Mouse (Mus musculus) midbrain, embryonic 14.5 days (tissue): ENCODE measurements around the gene Fbxl17. TPM values are rescaled to one million over a fixed set of nuclear protein-coding genes. Genes with fewer than 3 reads are reported as not detected.

ENCODE experiments used
- ATAC-seq: fragments of 200-750 bp; cut with Nextera tagmentation; 2 replicates; pipeline ENCODE4 v1.8.0; 2017; ENCODE audit warnings: moderate number of reproducible peaks, moderate library complexity; ENCODE audit not compliant: low FRiP score, low TSS enrichment
- DNase-seq: peaks from one replicate; pipeline ENCODE4 v3.0.0-alpha.2; 2015
- H3K27ac ChIP-seq: fragments of 300-500 bp; sonication (generic); replicated peaks from 2 replicates; pipeline ENCODE4 v1.5.1; 2014; ENCODE audit warnings: mild to moderate bottlenecking, low read depth, low read length, moderate library complexity
- H3K27me3 ChIP-seq: fragments of 300-500 bp; sonication (generic); 2 replicates; pipeline ENCODE4 v1.6.1; 2014; ENCODE audit warnings: low read length, control low read depth, mixed read lengths; ENCODE audit not compliant: control insufficient read depth, insufficient read depth
- H3K36me3 ChIP-seq: fragments of 300-500 bp; sonication (generic); 2 replicates; pipeline ENCODE4 v1.6.1; 2014; ENCODE audit warnings: low read length, control low read depth; ENCODE audit not compliant: control insufficient read depth, insufficient read depth
- H3K4me1 ChIP-seq: fragments of 300-500 bp; sonication (generic); 2 replicates; pipeline ENCODE4 v1.6.1; 2014; ENCODE audit warnings: mild to moderate bottlenecking, antibody characterized with exemption, low read length, control low read depth; ENCODE audit not compliant: control insufficient read depth, insufficient read depth
- H3K4me2 ChIP-seq: fragments of 300-500 bp; sonication (generic); 2 replicates; pipeline ENCODE4 v1.6.1; 2014; ENCODE audit warnings: mild to moderate bottlenecking, low read length, moderate library complexity
- H3K4me3 ChIP-seq: fragments of 300-500 bp; sonication (generic); replicated peaks from 2 replicates; pipeline ENCODE4 v1.5.1; 2014; ENCODE audit warnings: low read depth, low read length
- H3K9ac ChIP-seq: fragments of 300-500 bp; sonication (generic); replicated peaks from 2 replicates; pipeline ENCODE4 v1.6.1; 2014; ENCODE audit warnings: mild to moderate bottlenecking, low read length, moderate library complexity
- H3K9me3 ChIP-seq: fragments of 300-500 bp; sonication (generic); 2 replicates; pipeline ENCODE4 v1.6.1; 2016; ENCODE audit warnings: low read length, control low read depth, mixed read lengths; ENCODE audit not compliant: control insufficient read depth
- WGBS: fragments of 180-500 bp; shearing (Covaris S2); extraction: QIAGEN DNeasy Blood & Tissue Kit; methylation state at CpG from one replicate; pipeline ENCODE4 v1.1.7; 2014; 5-methylcytosine and 5-hydroxymethylcytosine counted together
- polyA plus RNA-seq: library from polyadenylated mRNA; unstranded; fragments of >200 nt; fragmentation: Nextera tagmentation; extraction: Ambion mirVana; gene quantifications from 2 replicates; pipeline ENCODE4 v1.2.1, GENCODE M21; 2014

Fbxl17 gene
- polyA plus RNA-seq, 1 experiment from 2014 or later = 53.5 TPM

DNA sequence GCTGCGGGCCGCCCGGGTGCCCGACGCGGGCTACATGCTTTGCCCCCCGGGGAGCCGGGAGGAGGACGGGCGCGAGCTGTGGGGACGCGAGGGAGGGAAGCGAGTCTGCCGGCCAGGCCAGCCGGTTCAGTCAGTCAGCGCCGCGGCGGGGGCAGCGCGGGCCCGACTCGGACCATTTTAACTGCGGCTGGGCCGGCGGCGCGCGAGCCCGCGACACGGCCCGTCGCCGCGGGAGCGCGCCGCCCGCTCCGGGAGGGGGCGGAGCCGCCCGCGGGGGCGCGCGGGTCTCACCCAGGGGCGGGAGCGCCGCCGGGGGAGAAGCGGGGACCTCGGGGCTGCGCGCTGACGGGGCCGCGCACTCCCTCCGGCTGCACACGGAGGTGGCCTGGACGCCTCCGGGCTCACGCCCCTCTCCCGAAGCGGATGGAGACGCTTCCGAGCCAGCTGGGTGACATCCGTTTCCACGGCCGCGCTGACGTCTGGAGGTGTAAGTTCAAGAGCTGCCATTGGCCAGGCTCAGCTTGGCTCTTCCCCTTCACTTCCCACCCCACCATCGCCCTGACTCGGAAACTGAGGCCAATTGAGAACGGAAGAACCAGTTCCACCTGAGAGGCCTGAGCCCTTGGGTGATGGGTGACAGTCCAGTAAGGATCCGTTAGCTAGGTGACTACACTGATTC lies 478 bp upstream of the Fbxl17 start:
- H3K27me3 ChIP-seq = no peaks in the 10 kb centered on the region
- ATAC-seq (peak; percentile 79), DNase-seq (peak; percentile 91)
- peak overlapping the region; percentile 98 for H3K27ac ChIP-seq
- peak overlapping the region; percentile 79 for H3K4me2 ChIP-seq
- WGBS = under 1% methylated on average over 67 of the region's 78 CpGs
- H3K36me3 ChIP-seq = no peaks in the 10 kb centered on the region
- H3K4me1 ChIP-seq = peaks cover 33% of the 10 kb centered on the region
- H3K4me3 ChIP-seq = peak overlapping the region; percentile 96
- H3K9me3 ChIP-seq = no peaks in the 10 kb centered on the region
- H3K9ac ChIP-seq = peak overlapping the region; percentile 99

DNA sequence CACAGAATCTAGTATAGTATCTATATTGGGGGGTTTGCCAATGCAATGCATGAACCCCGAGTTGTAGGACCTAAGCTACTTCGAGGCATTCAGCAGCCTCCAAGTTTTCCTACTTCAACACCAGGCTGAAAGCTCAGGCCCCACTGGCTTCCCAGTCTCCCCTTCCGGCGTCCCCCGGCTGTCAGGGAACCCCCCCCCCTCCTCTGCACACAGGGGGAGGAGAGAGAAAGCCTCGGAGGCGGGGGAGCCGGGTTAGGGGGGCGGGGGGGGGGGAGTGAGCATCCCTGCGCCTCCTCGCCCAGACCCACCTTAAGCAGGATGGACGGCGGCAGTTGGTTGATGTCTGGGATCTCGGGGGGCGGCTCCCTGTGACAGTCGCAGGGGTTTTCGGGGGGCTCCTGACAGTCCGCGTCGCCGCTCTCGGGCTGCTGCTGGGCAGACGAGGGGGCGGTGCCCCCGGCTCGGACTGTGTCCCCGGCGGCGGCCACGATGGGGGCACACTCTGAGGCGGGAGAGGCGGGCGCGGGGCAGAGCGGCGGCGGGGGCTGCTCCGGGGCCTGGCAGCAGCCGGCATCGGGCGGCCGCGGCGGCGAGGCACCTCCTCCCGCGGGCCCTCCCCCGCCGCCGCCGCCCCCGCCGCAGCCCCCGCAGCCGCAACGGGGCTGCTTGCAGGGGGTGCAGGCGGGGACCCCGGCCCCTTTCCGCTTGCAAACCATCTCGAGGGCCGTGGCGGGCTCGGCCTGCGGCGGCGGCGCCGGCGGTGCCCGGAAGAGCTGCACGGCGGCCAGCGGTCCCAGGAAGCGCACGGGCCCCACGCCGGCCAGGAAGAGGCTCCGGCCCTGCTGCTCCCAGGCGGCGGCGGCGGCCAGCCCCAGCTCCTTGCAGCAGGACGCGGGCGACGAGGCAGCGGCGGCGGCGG lies 841 bp downstream of the Fbxl17 start:
- DNase-seq (peak; percentile 76), ATAC-seq (peak; percentile 70)
- Histone ChIP-seq H3K27me3 (no peaks in the 10 kb centered on the region), H3K4me3 (peak overlapping the region; percentile 96), H3K27ac (peak overlapping the region; percentile 98), H3K4me1 (peaks cover 34% of the 10 kb centered on the region), H3K4me2 (peak overlapping the region; percentile 79), H3K9me3 (no peaks in the 10 kb centered on the region), H3K9ac (peak overlapping the region; percentile 99), H3K36me3 (no peaks in the 10 kb centered on the region)
- under 1% methylated on average over 55 of the region's 90 CpGs for WGBS

DNA sequence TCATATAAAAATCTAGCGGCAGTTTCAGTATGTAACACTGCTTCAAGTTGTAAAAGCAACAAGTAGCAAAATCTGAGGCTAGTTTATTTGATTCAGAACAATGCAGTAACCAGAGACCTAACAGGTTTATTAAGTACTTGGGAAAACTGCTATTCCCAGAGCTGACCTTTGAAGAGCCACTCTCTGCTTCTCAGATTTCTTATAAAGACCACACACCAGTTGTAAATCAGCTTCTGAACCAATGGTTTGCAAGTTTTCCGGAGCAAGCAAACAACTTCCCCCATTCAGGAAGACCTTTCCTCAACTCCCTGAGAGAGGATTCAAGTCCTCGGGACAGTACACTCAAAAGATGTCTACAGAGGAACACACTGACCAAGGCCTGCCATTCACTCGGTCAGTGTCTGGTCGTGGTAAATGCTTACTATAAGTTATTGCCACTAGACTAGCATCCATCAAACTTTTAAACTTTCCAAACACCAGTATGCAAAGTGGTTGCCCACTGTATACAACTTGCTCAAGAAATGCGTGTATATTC lies 1.6 kb downstream of the Fbxl17 start:
- Histone ChIP-seq H3K36me3 (no peaks in the 10 kb centered on the region), H3K27ac (peak overlapping the region; percentile 98; the same call in 1 of the 2 replicates), H3K4me1 (peaks cover 37% of the 10 kb centered on the region), H3K27me3 (no peaks in the 10 kb centered on the region), H3K9ac (peak overlapping the region; percentile 99), H3K4me2 (peak overlapping the region; percentile 79), H3K4me3 (peak overlapping the region; percentile 96), H3K9me3 (no peaks in the 10 kb centered on the region)
- 15% methylated on average over 6 of the region's 6 CpGs for WGBS
- ATAC-seq = no peak; the same call in 1 of the 2 replicates
- DNase-seq = no peak

DNA sequence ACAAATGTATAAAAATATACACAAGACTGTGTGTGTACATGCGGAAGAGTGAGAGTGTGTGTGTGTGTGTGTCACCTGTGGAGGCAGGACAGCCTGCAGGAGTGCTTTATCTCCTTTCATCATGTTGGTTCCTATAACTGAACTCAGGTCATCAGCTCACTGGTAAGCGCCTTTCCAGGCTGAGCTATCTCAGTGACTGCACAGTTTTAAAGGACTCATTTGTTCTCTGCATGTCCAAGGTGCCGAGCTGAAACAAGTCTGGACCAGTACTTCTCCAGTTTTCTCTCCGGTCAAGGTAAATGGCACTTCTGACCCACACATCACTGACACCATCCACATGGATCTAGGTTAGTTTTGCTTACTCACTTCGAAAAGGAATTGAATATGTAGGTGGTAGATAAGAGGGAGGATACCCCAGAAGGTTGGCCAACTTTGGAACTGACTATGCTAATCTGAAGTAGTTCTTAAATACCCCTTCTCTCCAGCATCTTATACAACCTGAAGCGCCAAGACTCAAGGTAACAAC lies 2.5 kb downstream of the Fbxl17 start:
- WGBS = 84% methylated on average over 6 of the region's 6 CpGs
- H3K4me2 ChIP-seq = peak overlapping the region; percentile 79
- no peaks in the 10 kb centered on the region for H3K27me3 ChIP-seq
- H3K9ac ChIP-seq = no peak overlapping the region
- H3K4me1 ChIP-seq = peaks cover 39% of the 10 kb centered on the region
- no peak for ATAC-seq
- no peaks in the 10 kb centered on the region for H3K9me3 ChIP-seq
- no peak for DNase-seq
- H3K4me3 ChIP-seq = peak overlapping the region; percentile 96
- no peaks in the 10 kb centered on the region for H3K36me3 ChIP-seq
- no peak overlapping the region for H3K27ac ChIP-seq

DNA sequence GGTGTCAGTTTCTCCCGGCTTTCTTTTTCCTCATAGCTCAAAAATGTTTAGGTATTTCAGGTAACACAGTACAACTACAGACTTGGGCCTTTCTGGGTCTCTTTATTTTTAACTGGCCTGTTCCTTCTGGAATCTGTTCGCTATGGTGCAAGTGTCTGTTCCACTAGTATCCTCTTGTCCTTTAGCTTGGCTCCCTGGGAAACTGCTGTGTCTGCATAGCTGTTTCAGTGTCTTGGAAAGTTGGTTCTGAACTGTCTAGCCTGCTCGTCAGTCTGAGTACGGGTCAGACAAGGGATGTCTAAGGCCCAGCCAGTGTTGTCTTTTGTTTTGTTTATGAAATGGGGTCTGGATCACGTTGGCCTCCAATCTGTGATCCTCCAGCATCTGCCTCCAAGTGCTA lies 3.7 kb downstream of the Fbxl17 start:
- peaks cover 42% of the 10 kb centered on the region for H3K4me1 ChIP-seq
- 0 out of 2 replicates have a peak overlapping the region, but pooled peaks have one; percentile 0 for H3K4me3 ChIP-seq
- ATAC-seq = no peak
- H3K9me3 ChIP-seq = no peaks in the 10 kb centered on the region
- no peak for DNase-seq
- H3K9ac ChIP-seq = no peak overlapping the region
- no peaks in the 10 kb centered on the region for H3K36me3 ChIP-seq
- H3K27ac ChIP-seq = no peak overlapping the region
- no peaks in the 10 kb centered on the region for H3K27me3 ChIP-seq
- 51% methylated on average over 5 of the region's 5 CpGs for WGBS
- H3K4me2 ChIP-seq = peak overlapping the region; percentile 79

DNA sequence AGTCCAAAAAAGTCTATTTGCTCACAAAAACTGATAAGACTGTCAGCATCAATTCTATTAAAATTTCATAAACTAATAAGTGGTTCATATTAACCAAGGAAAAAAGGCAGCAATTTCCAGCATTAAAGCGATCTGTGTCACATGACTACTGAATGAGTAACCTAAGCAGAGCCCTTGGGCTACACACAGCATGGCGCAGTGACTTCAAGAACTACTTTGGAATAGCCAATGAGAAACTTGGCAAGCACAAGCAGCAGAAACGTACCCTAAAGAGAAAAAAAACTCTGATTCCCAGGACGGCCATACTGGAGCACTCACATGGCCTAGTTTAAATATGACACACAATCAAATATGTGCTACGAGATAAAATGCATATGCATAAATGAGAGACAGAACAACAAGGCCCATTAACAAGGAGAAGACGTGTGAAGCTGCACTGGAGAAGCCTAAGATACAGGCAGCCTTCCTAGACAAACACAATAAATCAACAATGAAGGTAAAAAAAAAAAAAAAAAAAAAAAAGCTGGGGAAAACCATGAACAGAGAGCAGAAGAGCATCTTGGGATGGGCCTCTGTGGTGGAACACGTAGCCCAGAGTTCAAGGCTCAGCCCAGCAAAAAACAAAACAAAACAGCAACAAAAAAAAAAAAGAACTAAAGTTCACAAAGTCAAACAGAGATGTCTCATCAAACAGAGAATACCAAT lies 5.8 kb downstream of the Fbxl17 start:
- H3K4me1 ChIP-seq = peaks cover 42% of the 10 kb centered on the region
- no peaks in the 10 kb centered on the region for H3K27me3 ChIP-seq
- no peak overlapping the region for H3K9ac ChIP-seq
- H3K4me3 ChIP-seq = no peak overlapping the region
- H3K27ac ChIP-seq = no peak overlapping the region
- WGBS = 52% methylated on average over 7 of the region's 7 CpGs
- H3K9me3 ChIP-seq = no peaks in the 10 kb centered on the region
- peaks cover 1% of the 10 kb centered on the region; the same call in 1 of the 2 replicates for H3K36me3 ChIP-seq
- ATAC-seq = no peak
- H3K4me2 ChIP-seq = no peak overlapping the region
- peak; percentile 40 for DNase-seq

DNA sequence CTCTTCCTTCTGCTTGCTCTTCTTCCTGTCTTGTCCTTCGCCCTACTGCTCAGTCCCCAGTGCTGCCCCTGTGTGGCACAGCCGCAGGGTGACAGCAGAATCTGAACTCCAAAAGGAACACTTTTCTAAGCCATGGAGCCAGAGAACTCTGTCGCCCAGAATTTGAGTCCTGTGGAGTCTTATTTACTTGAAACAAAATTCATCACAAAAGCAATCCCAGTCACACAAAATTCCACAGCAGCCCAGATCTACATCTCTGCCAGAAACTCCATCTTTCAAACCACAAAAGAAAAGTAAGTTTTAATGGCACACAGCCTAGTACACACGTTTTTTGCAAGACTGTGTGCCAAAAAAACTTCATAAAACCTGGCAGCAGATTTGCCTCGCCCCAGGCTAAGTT lies 6.5 kb downstream of the Fbxl17 start:
- ATAC-seq (no peak), DNase-seq (peak; percentile 50)
- WGBS = 31% methylated on average over 5 of the region's 5 CpGs
- peaks cover 8% of the 10 kb centered on the region for H3K36me3 ChIP-seq
- H3K9me3 ChIP-seq = no peaks in the 10 kb centered on the region
- peaks cover 38% of the 10 kb centered on the region for H3K4me1 ChIP-seq
- H3K27me3 ChIP-seq = no peaks in the 10 kb centered on the region
- no peak overlapping the region for H3K4me2 ChIP-seq
- no peak overlapping the region for H3K27ac ChIP-seq
- no peak overlapping the region for H3K4me3 ChIP-seq
- H3K9ac ChIP-seq = no peak overlapping the region

DNA sequence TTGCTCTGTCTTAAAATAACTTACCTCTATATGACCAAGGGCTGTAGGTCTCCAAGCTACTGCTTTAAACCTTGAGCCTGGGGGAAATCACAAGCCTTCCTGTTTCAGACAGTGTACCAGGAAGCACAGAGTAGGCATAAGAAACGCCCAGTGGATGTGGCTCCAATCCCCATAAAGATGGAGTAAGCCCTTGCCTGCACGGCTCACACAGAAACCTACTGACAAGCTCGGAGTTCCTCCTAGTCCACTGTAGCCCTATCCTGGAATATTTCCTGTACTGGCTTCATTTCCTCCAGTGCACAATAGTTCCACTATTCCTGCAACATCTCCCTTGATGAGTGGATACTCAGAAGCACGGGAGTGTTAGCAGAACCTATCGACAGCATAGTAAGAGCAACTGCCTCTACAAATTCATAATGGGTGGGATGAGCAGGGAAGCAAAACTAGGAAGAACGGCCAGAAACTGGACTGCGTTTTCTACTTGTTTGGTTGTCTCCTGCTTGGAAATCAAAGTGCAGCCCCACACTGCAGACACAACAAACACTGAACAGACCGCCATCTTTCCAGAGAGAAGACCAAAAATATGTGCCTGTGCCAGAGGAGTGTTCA lies 7.0 kb downstream of the Fbxl17 start:
- H3K9ac ChIP-seq = no peak overlapping the region
- no peak overlapping the region for H3K27ac ChIP-seq
- WGBS = 86% methylated on average over 8 of the region's 8 CpGs
- H3K4me3 ChIP-seq = no peak overlapping the region
- ATAC-seq (no peak), DNase-seq (no peak)
- H3K4me1 ChIP-seq = peaks cover 33% of the 10 kb centered on the region
- H3K27me3 ChIP-seq = no peaks in the 10 kb centered on the region
- no peaks in the 10 kb centered on the region for H3K9me3 ChIP-seq
- H3K4me2 ChIP-seq = no peak overlapping the region
- peaks cover 8% of the 10 kb centered on the region for H3K36me3 ChIP-seq
